ENCODE assay signal across 12 mouse cellular contexts in genomic region chr13:18791314-18791713, GRCm38 (mm10).
"Had no signal": no experiment of that assay in that cellular context is flagged by ENCODE, and none has a peak within 500 bp of the region (broad histone marks: within the 10 kb centered on the region; RNA-seq: fewer than 3 reads in every experiment).

No protein-coding gene starts in this region.

- DNase-seq: kidney, adult 2 months; kidney, postnatal 25 days; layer of hippocampus, adult 9-11 months; layer of hippocampus, postnatal 36 days; lung, adult 18-20 months; lung, postnatal 10 days; right cerebral cortex, postnatal 14 days; thymus, postnatal 36 days had no signal

- H3K9ac ChIP-seq: limb, embryonic 12.5 days; liver, embryonic 14.5 days; midbrain, embryonic 12.5 days had no signal

- H3K4me2 ChIP-seq: limb, embryonic 12.5 days; midbrain, embryonic 12.5 days had no signal

- H3K27ac ChIP-seq: limb, embryonic 12.5 days; liver, embryonic 14.5 days; midbrain, embryonic 12.5 days had no signal

- H3K27me3 ChIP-seq: limb, embryonic 12.5 days; midbrain, embryonic 12.5 days had no signal

- H3K4me3 ChIP-seq: limb, embryonic 12.5 days; midbrain, embryonic 12.5 days had no signal

- ATAC-seq: midbrain, embryonic 16.5 days had no signal

- H3K36me3 ChIP-seq: limb, embryonic 12.5 days; midbrain, embryonic 12.5 days had no signal

- H3K9me3 ChIP-seq: limb, embryonic 12.5 days; midbrain, embryonic 12.5 days had no signal
